Mouse (Mus musculus): Measurements from ENCODE around the gene Ksr1.

GRCm38 (mm10) chr11:78986311-78987002 lies 159.8 kb downstream of the Ksr1 start:
- TF ChIP-seq CTCF (IDR thresholded peaks at IDR 0.05; ENCODE audit: extremely low read depth, insufficient read depth, insufficient read length, insufficient replicate concordance) = no peak
- no peak for TF ChIP-seq POLR2A (IDR thresholded peaks at IDR 0.05; ENCODE audit: low read depth, low read length)
